Mouse (Mus musculus): ENCODE measurements around the gene Ccdc28b. TPM values are rescaled to one million over a fixed set of nuclear protein-coding genes. Genes with fewer than 3 reads are reported as not detected.

Gene Ccdc28b
- total and polyA plus RNA-seq, 3 experiments: 10.8 to 16.8 (median 11.3) TPM

DNA sequence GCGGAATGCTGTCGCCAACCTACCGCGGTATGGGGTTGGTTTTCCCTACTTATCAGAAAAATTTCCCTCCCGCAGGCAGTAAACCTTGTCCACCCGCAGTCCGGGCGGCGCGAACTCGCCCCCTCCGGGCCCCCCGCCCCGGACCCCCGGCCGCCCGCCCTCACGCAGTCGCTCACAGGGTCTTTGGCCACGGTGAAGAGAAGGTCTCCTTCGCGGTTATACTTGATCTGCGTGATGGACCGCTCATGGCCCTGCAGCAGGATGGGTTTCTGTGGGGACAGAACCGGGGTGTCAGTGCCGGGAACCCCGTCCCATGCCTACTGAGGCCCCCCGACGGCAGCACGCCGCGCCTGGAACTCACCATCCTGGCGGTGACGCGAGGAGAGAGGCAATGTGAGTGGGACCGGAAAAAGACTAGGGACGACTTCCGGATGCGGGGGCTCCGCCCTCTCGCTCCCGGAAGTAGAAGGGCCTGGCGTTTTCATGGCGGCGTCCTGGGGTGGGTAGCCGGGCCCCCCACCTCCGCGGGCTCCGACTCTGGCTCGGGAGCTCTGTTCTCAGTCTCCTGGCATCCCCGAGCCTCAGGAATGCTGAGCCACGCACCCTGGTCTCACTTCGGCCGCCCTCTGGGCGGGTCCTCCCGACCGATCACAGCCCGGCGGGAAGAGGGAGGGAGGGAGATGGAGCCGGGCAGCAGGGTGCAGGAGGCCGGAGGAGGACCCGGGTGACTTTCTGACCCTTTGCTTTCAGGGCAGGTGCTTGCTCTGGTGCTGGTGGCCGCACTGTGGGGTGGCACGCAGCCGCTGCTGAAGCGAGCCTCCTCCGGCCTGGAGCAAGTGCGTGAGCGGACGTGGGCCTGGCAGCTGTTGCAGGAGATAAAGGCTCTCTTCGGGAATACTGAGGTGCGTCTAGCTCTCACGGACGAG is 23.3 kb downstream of the Ccdc28b start, which contains the start of the genes Eif3i and Tmem234:
Gene Eif3i, minus strand, starts transcription at position 416 of the 926 bp plus-strand sequence.
Gene Tmem234, plus strand, starts transcription at position 436 of the 926 bp plus-strand sequence.
- H3K27ac ChIP-seq: peak within 1 kb of the TSS; percentile 77
- peaks cover 4% of the 10 kb centered on the region for H3K79me2 ChIP-seq (replicated peaks; ENCODE audit: control insufficient read depth, insufficient read depth, low read length)
- WGBS: under 1% methylated on average over 74 of the region's 74 CpGs
- TF ChIP-seq CTCF (IDR thresholded peaks at IDR 0.05) (peak; percentile 20; the same call in 1 of the 2 replicates), POLR2A (IDR thresholded peaks at IDR 0.05; ENCODE audit: insufficient read depth, low read depth, low read length) (peak; percentile 79), EP300 (IDR thresholded peaks at IDR 0.05; ENCODE audit: insufficient read depth, low read depth, low read length) (0 out of 2 replicates have a peak, but pooled peaks have one; percentile 25)
- peak within 1 kb of the TSS; percentile 90 for H3K4me3 ChIP-seq
- intact Hi-C loops (cut with DNase I): loop anchor here (2.0 kb wide), 1 partner anchor 58 kb away; the partner anchor contains the start of gene Hdac1
- peaks cover 4% of the 10 kb centered on the region for H3K4me1 ChIP-seq (ENCODE audit: control insufficient read depth, insufficient read depth, low read length)
- no peaks in the 10 kb centered on the region; the same call in 1 of the 2 replicates for H3K36me3 ChIP-seq (ENCODE audit: control insufficient read depth, insufficient read depth, low read length)
- peak; percentile 87 to 89 for DNase-seq
- H3K9ac ChIP-seq (ENCODE audit: low read depth, low read length): peak within 1 kb of the TSS; percentile 63
- H3K27me3 ChIP-seq (ENCODE audit: control insufficient read depth, insufficient read depth, low read length): no peaks in the 10 kb centered on the region

DNA sequence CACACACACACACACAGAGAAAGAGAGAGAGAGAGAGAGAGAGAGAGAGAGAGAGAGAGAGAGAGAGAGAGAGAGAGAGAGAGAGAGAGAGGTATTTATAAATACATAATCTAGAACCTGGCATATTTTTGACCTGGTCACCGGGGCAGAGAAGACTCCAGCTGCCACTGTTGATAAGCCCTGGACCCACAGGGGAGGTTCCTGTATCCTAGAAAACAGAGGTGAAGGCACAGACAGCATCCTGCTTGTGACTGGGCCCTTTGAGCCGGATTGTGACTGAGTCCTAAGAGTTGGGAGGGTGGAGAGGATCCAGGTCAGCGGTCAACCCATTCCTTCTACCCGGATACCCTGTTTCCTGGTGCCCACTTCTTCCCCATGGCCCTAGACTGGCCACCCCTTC is 34.9 kb downstream of the Ccdc28b start:
- intact Hi-C loops (cut with DNase I): no loop called here
- Histone ChIP-seq H3K9ac (ENCODE audit: low read depth, low read length) (no peak overlapping the region), H3K4me1 (ENCODE audit: control insufficient read depth, insufficient read depth, low read length) (no peaks in the 10 kb centered on the region), H3K4me3 (no peak overlapping the region), H3K27ac (no peak overlapping the region), H3K27me3 (ENCODE audit: control insufficient read depth, insufficient read depth, low read length) (no peaks in the 10 kb centered on the region), H3K79me2 (replicated peaks; ENCODE audit: control insufficient read depth, insufficient read depth, low read length) (no peaks in the 10 kb centered on the region), H3K36me3 (ENCODE audit: control insufficient read depth, insufficient read depth, low read length) (no peaks in the 10 kb centered on the region)
- WGBS: 52% methylated on average over 4 of the region's 4 CpGs
- no peak for DNase-seq
- TF ChIP-seq CTCF (IDR thresholded peaks at IDR 0.05) (no peak), POLR2A (IDR thresholded peaks at IDR 0.05; ENCODE audit: insufficient read depth, low read depth, low read length) (no peak), EP300 (IDR thresholded peaks at IDR 0.05; ENCODE audit: insufficient read depth, low read depth, low read length) (no peak)

- Histone ChIP-seq H3K4me1 (ENCODE audit: control insufficient read depth, insufficient read depth, low read length) (no peaks in the 10 kb centered on the region), H3K4me3 (no peak overlapping the region), H3K79me2 (replicated peaks; ENCODE audit: control insufficient read depth, insufficient read depth, low read length) (no peaks in the 10 kb centered on the region), H3K36me3 (ENCODE audit: control insufficient read depth, insufficient read depth, low read length) (no peaks in the 10 kb centered on the region), H3K27ac (no peak overlapping the region), H3K27me3 (ENCODE audit: control insufficient read depth, insufficient read depth, low read length) (no peaks in the 10 kb centered on the region), H3K9ac (ENCODE audit: low read depth, low read length) (no peak overlapping the region)
- DNase-seq: no peak
- intact Hi-C loops (cut with DNase I): no loop called here
- TF ChIP-seq EP300 (IDR thresholded peaks at IDR 0.05; ENCODE audit: insufficient read depth, low read depth, low read length) (no peak), CTCF (IDR thresholded peaks at IDR 0.05) (no peak), POLR2A (IDR thresholded peaks at IDR 0.05; ENCODE audit: insufficient read depth, low read depth, low read length) (no peak)
- 76% methylated on average over 1 of the region's 1 CpGs for WGBS
Measured at GRCm38 (mm10) chr4:129586943-129587342, 36.8 kb downstream of the Ccdc28b start.

DNA sequence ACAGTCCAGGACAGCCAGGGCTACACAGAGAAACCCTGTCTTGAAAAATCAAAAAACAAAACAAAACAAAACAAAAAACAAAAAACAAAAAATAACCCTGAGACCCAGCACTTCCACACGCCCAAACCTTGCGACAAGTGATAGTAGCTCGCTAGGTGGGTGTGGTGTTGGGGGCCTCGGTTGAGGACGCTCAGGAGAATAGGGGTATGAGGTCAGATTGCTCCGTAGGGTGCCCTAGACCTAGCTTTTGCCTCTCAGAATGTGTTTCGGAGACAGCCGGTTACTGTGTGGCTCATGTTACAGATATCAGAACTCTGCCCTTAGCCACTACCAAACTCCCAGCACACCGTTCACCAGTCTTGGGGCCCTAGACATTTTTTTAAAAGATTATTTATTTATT is 38.0 kb downstream of the Ccdc28b start:
- WGBS: 92% methylated on average over 9 of the region's 9 CpGs
- no peak for DNase-seq

GRCm38 (mm10) chr4:129584884-129585608 is 38.7 kb downstream of the Ccdc28b start:
- no peaks in the 10 kb centered on the region for H3K27me3 ChIP-seq (ENCODE audit: control insufficient read depth, insufficient read depth, low read length)
- intact Hi-C loops (cut with DNase I): loop anchor here (2.0 kb wide), 1 partner anchor 24 kb away; no protein-coding TSS in a partner anchor
- WGBS: 3% methylated on average over 36 of the region's 36 CpGs
- peak overlapping the region; percentile 58 for H3K27ac ChIP-seq
- TF ChIP-seq CTCF (IDR thresholded peaks at IDR 0.05): peak; percentile 80
- TF ChIP-seq POLR2A (IDR thresholded peaks at IDR 0.05; ENCODE audit: insufficient read depth, low read depth, low read length): no peak
- 0 out of 2 replicates have a peak, but pooled peaks have one; percentile 26 for TF ChIP-seq EP300 (IDR thresholded peaks at IDR 0.05; ENCODE audit: insufficient read depth, low read depth, low read length)
- H3K9ac ChIP-seq (ENCODE audit: low read depth, low read length): peak overlapping the region; percentile 90
- H3K36me3 ChIP-seq (ENCODE audit: control insufficient read depth, insufficient read depth, low read length): no peaks in the 10 kb centered on the region
- H3K4me3 ChIP-seq: peak overlapping the region; percentile 64
- no peaks in the 10 kb centered on the region for H3K79me2 ChIP-seq (replicated peaks; ENCODE audit: control insufficient read depth, insufficient read depth, low read length)
- 0 out of 2 replicates have a peak, but pooled peaks cover 2% of the 10 kb centered on the region for H3K4me1 ChIP-seq (ENCODE audit: control insufficient read depth, insufficient read depth, low read length)
- peak; percentile 87 to 90 for DNase-seq

More for the DNA sequence above, 38.0 kb downstream of the Ccdc28b start:
- TF ChIP-seq EP300 (IDR thresholded peaks at IDR 0.05; ENCODE audit: insufficient read depth, low read depth, low read length) (no peak), CTCF (IDR thresholded peaks at IDR 0.05) (no peak), POLR2A (IDR thresholded peaks at IDR 0.05; ENCODE audit: insufficient read depth, low read depth, low read length) (no peak)
- no peaks in the 10 kb centered on the region for H3K4me1 ChIP-seq (ENCODE audit: control insufficient read depth, insufficient read depth, low read length)
- H3K27ac ChIP-seq: no peak overlapping the region
- no peak overlapping the region for H3K9ac ChIP-seq (ENCODE audit: low read depth, low read length)
- no peaks in the 10 kb centered on the region for H3K79me2 ChIP-seq (replicated peaks; ENCODE audit: control insufficient read depth, insufficient read depth, low read length)
- H3K36me3 ChIP-seq (ENCODE audit: control insufficient read depth, insufficient read depth, low read length): no peaks in the 10 kb centered on the region
- H3K27me3 ChIP-seq (ENCODE audit: control insufficient read depth, insufficient read depth, low read length): no peaks in the 10 kb centered on the region
- H3K4me3 ChIP-seq: no peak overlapping the region
- intact Hi-C loops (cut with DNase I): loop anchor here (2.0 kb wide), 1 partner anchor 23 kb away; no protein-coding TSS in a partner anchor

Data from heart, adult 2 months (tissue).